Mouse (Mus musculus) ES-E14 (cell line): ENCODE measurements around the gene G0s2. TPM values are rescaled to one million over a fixed set of nuclear protein-coding genes. Genes with fewer than 3 reads are reported as not detected.

Source experiments
- DNase-seq: peaks from one replicate; pipeline ENCODE4 v3.0.0-alpha.2; 2013; ENCODE audit warnings: low read depth, low spot score
- H3K27ac ChIP-seq: 2 replicates; pipeline ENCODE4 v1.5.1; 2012; ENCODE audit warnings: low read depth, mild to moderate bottlenecking, low read length, moderate library complexity, mixed read lengths; ENCODE audit not compliant: poor library complexity, insufficient read depth, severe bottlenecking
- H3K36me3 ChIP-seq: 2 replicates; pipeline ENCODE4 v1.6.1; 2012; ENCODE audit warnings: mild to moderate bottlenecking, low read length, moderate library complexity, mixed read lengths; ENCODE audit not compliant: control insufficient read depth, poor library complexity, insufficient read depth, severe bottlenecking
- H3K4me1 ChIP-seq, 2 experiments: fragments of 150-350 bp in 1 of 2; sonication (generic) in 1 of 2; 2 replicates each; pipeline ENCODE4 v1.6.1; 2012; ENCODE audit warnings: low read length in 2 of 2, mild to moderate bottlenecking in 1 of 2, mixed read lengths in 1 of 2; ENCODE audit not compliant: control insufficient read depth in 2 of 2, insufficient read depth in 2 of 2, poor library complexity in 1 of 2
- H3K4me3 ChIP-seq, 2 experiments: fragments of 150-350 bp in 1 of 2; sonication (generic) in 1 of 2; 2 replicates each; pipeline ENCODE4 v1.5.1; 2012; ENCODE audit warnings: low read length in 2 of 2, low read depth in 1 of 2, mild to moderate bottlenecking in 1 of 2, mixed read lengths in 1 of 2; ENCODE audit not compliant: insufficient read depth in 1 of 2, poor library complexity in 1 of 2, severe bottlenecking in 1 of 2
- H3K9ac ChIP-seq: 2 replicates; pipeline ENCODE4 v1.6.1; 2012; ENCODE audit warnings: low read depth, mild to moderate bottlenecking, low read length, mixed read lengths; ENCODE audit not compliant: poor library complexity, insufficient read depth, severe bottlenecking
- H3K9me3 ChIP-seq: fragments of 150-350 bp; sonication (generic); 2 replicates; pipeline ENCODE4 v1.6.1; 2012; ENCODE audit warnings: low read depth, mild to moderate bottlenecking, low read length; ENCODE audit not compliant: control insufficient read depth, insufficient read depth
- CHD2 ChIP-seq: IDR thresholded peaks from 2 replicates; pipeline ENCODE4 v1.6.1; 2014; ENCODE audit warnings: mild to moderate bottlenecking, low read depth, low read length, inconsistent platforms
- HCFC1 ChIP-seq: IDR thresholded peaks from 2 replicates; pipeline ENCODE4 v1.6.1; 2012; ENCODE audit warnings: low read length, inconsistent platforms, borderline replicate concordance; ENCODE audit not compliant: insufficient read depth
- MAFK ChIP-seq: IDR thresholded peaks from 2 replicates; pipeline ENCODE4 v1.6.1; 2014; ENCODE audit warnings: mild to moderate bottlenecking, low read depth, low read length, inconsistent platforms; ENCODE audit not compliant: insufficient read depth
- ZC3H11A ChIP-seq: IDR thresholded peaks from 2 replicates; pipeline ENCODE4 v1.6.1; 2012; ENCODE audit warnings: low read depth, mild to moderate bottlenecking, inconsistent platforms, low read length, borderline replicate concordance
- ZNF384 ChIP-seq: IDR thresholded peaks from 2 replicates; pipeline ENCODE4 v1.6.1; 2012; ENCODE audit warnings: low read depth, low read length, inconsistent platforms
- in situ Hi-C, 2 experiments: fragments of 600-800 bp; cut with MboI; formaldehyde crosslinking; loops; one replicate each; pipeline ENCODE4 v1.15.1; 2025; ENCODE audit warnings: low sequenced_read_pairs in 2 of 2, inconsistent platforms in 1 of 2; ENCODE audit not compliant: unreplicated experiment in 2 of 2
- total RNA-seq: library from RNA; depleted of rRNA; stranded (reverse); fragments of 300-350 nt; gene quantifications from 2 replicates; pipeline ENCODE4 v1.2.3, GENCODE M21; 2012

G0s2 gene
- total RNA-seq, 1 experiment = 7.3 TPM

GRCm38 (mm10) chr1:193293926-193294325, 20.9 kb upstream of the G0s2 start:
- Histone ChIP-seq H3K4me1 (no peaks in the 10 kb centered on the region), H3K27ac (no peak overlapping the region), H3K36me3 (no peaks in the 10 kb centered on the region), H3K4me3 (no peak overlapping the region), H3K9ac (no peak overlapping the region), H3K9me3 (no peaks in the 10 kb centered on the region)
- no peak for TF ChIP-seq ZC3H11A
- TF ChIP-seq CHD2 = no peak
- TF ChIP-seq HCFC1 = no peak
- no peak for TF ChIP-seq MAFK
- TF ChIP-seq ZNF384 = no peak
- no peak for DNase-seq
- in situ Hi-C loops = no loop called here

DNA sequence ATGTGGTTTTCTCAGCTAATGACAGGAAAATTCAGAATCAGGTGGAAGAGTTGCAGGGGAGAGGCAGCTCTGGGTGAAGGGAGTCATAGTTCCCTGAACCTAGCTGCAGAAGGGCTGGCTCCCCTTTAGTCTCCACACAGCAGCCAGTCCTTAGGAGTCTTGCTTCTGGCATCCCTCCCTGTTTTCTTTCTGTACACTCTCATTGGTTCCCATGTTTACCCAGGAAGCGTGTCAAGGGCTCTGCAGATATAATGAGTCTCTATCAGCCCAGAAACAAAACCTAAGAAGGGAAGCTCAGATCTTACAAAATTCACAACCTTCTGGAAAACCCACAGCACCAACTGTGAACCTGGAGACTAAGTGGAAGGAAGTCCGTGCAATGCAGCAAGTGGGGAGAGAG, 20.0 kb upstream of the G0s2 start:
- DNase-seq = no peak
- H3K27ac ChIP-seq = no peak overlapping the region
- H3K36me3 ChIP-seq = no peaks in the 10 kb centered on the region
- TF ChIP-seq ZC3H11A = no peak
- H3K9me3 ChIP-seq = no peaks in the 10 kb centered on the region
- H3K9ac ChIP-seq = no peak overlapping the region
- in situ Hi-C loops = no loop called here
- H3K4me3 ChIP-seq = no peak overlapping the region
- no peaks in the 10 kb centered on the region for H3K4me1 ChIP-seq

- Histone ChIP-seq H3K9ac (no peak overlapping the region), H3K9me3 (no peaks in the 10 kb centered on the region), H3K36me3 (no peaks in the 10 kb centered on the region), H3K27ac (no peak overlapping the region), H3K4me3 (no peak overlapping the region), H3K4me1 (no peaks in the 10 kb centered on the region)
- in situ Hi-C loops = no loop called here
- TF ChIP-seq ZC3H11A = no peak
- TF ChIP-seq HCFC1 = no peak
- TF ChIP-seq ZNF384 = no peak
- no peak for TF ChIP-seq CHD2
- TF ChIP-seq MAFK = no peak
- no peak for DNase-seq
Observed at GRCm38 (mm10) chr1:193290686-193291085, 17.7 kb upstream of the G0s2 start.

DNA sequence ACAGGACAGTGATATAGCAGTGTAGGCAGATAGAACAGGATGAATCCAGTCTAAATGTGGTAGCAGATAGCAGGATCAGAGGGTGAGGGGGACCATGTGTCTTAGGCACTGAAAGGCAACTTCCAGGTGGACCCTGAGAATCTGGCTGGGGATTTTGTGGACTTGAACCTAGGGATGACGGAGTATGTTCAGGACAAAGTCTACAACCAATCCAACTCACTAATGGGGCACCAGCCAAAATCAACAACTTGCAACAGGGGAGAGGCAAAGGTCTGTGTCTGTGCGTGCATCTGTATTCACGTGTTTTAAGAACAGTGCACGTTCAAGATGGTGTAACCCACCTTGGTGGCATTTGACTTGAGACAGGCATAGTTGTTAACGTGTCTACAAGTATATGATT, 16.9 kb upstream of the G0s2 start:
- TF ChIP-seq ZNF384 (no peak), MAFK (no peak)
- H3K4me1 ChIP-seq = no peaks in the 10 kb centered on the region
- no peaks in the 10 kb centered on the region for H3K9me3 ChIP-seq
- no peaks in the 10 kb centered on the region for H3K36me3 ChIP-seq
- no peak overlapping the region for H3K4me3 ChIP-seq
- no peak overlapping the region for H3K9ac ChIP-seq
- H3K27ac ChIP-seq = no peak overlapping the region
- in situ Hi-C loops = no loop called here
- no peak for DNase-seq

DNA sequence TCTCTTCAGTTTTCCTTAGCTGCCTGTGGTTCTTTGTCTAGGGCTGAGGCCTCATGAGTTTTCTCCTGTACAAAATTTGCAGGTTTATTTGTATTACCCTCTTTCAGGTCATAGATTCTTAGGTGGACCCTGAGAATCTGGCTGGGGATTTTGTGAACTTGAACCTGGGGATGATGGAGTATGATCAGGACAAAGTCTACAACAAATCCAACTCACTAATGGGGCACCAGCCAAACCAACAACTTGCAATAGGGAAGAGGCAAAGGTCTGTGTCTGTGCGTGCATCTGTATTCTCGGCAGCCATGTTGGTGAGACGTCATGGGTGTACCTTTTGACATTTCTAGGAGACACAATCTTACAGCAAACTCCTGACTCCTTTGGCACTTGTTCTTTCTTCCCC, 16.1 kb upstream of the G0s2 start:
- DNase-seq = no peak
- in situ Hi-C loops = no loop called here
- TF ChIP-seq ZNF384 (no peak), MAFK (no peak), CHD2 (no peak), ZC3H11A (no peak), HCFC1 (no peak)

More for the DNA sequence above, 16.1 kb upstream of the G0s2 start:
- H3K36me3 ChIP-seq = no peaks in the 10 kb centered on the region
- no peak overlapping the region for H3K27ac ChIP-seq
- H3K9ac ChIP-seq = no peak overlapping the region
- no peaks in the 10 kb centered on the region for H3K9me3 ChIP-seq
- H3K4me1 ChIP-seq = no peaks in the 10 kb centered on the region
- no peak overlapping the region for H3K4me3 ChIP-seq
